Mouse (Mus musculus): ENCODE results near the gene Camkk2.

Gene Camkk2

DNA sequence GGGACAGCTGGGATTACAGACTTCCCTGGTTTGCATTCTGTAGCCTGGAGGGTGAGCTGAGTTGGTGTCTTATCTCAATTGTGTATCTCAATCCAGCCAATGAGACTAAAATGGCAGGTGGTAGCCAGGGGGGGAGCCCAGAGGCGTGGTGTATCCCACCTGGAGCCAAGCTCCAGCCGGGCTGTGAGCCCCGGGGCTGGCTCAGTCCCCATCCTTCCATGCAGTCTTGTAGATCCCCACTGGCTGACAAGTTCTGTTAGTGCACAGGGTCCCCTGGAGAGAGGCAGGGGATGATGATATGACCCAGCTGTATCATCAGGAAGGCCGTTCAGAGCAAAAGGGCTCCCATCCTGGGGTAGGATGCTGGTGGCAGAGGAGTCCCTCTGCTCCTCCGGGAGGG is 52.6 kb downstream of the Camkk2 start:
- Histone ChIP-seq H3K4me1 (replicated peaks; ENCODE audit: low read depth, low read length) (peaks cover 31% of the 10 kb centered on the region), H3K36me3 (ENCODE audit: insufficient read depth, low read length) (no peaks in the 10 kb centered on the region), H3K27me3 (ENCODE audit: insufficient read depth, low read length) (no peaks in the 10 kb centered on the region; the same call in 1 of the 2 replicates), H3K4me3 (replicated peaks; ENCODE audit: low read length) (no peak overlapping the region), H3K9me3 (ENCODE audit: low read length) (no peaks in the 10 kb centered on the region)
- TF ChIP-seq CTCF (conservative IDR thresholded peaks at IDR 0.05; ENCODE audit: low read length) = no peak
- TF ChIP-seq POU5F1 (IDR thresholded peaks at IDR 0.05; ENCODE audit: borderline replicate concordance, low read length) = no peak
- TF ChIP-seq NANOG (IDR thresholded peaks at IDR 0.05; ENCODE audit: borderline replicate concordance, low read length) = no peak

DNA sequence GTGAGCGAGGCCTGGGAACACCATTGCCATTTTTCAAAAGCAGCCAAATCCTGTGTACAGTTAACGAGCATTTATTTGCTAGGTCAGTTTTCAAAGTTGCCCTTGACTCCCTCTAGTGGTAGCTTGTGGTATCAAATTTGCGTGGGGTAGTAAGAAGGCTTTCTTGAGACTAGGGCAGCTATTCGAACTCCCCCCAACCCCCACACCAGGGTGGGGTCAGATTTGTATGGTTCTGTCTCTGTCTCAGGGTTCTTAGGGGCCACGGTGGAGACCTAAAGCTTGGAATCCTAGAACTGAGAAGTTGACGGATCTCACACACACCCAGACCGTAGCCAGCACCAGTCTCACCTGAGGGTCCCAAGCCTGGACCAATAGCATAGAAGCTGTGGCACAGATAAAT is 53.1 kb downstream of the Camkk2 start:
- Histone ChIP-seq H3K9me3 (ENCODE audit: low read length) (no peaks in the 10 kb centered on the region), H3K27me3 (ENCODE audit: insufficient read depth, low read length) (no peaks in the 10 kb centered on the region; the same call in 1 of the 2 replicates), H3K4me1 (replicated peaks; ENCODE audit: low read depth, low read length) (peaks cover 28% of the 10 kb centered on the region), H3K4me3 (replicated peaks; ENCODE audit: low read length) (no peak overlapping the region), H3K36me3 (ENCODE audit: insufficient read depth, low read length) (no peaks in the 10 kb centered on the region)
- TF ChIP-seq CTCF (conservative IDR thresholded peaks at IDR 0.05; ENCODE audit: low read length) = peak; percentile 94
- no peak for TF ChIP-seq POU5F1 (IDR thresholded peaks at IDR 0.05; ENCODE audit: borderline replicate concordance, low read length)

GRCm38 (mm10) chr5:122725453-122725852 is 53.8 kb downstream of the Camkk2 start:
- H3K4me3 ChIP-seq (replicated peaks; ENCODE audit: low read length) = peak overlapping the region; percentile 61; the same call in 1 of the 2 replicates
- H3K4me1 ChIP-seq (replicated peaks; ENCODE audit: low read depth, low read length) = peaks cover 23% of the 10 kb centered on the region
- H3K9me3 ChIP-seq (ENCODE audit: low read length) = no peaks in the 10 kb centered on the region
- H3K36me3 ChIP-seq (ENCODE audit: insufficient read depth, low read length) = no peaks in the 10 kb centered on the region
- no peaks in the 10 kb centered on the region; the same call in 1 of the 2 replicates for H3K27me3 ChIP-seq (ENCODE audit: insufficient read depth, low read length)
- TF ChIP-seq POU5F1 (IDR thresholded peaks at IDR 0.05; ENCODE audit: borderline replicate concordance, low read length) (no peak), NANOG (IDR thresholded peaks at IDR 0.05; ENCODE audit: borderline replicate concordance, low read length) (no peak), CTCF (conservative IDR thresholded peaks at IDR 0.05; ENCODE audit: low read length) (no peak)

DNA sequence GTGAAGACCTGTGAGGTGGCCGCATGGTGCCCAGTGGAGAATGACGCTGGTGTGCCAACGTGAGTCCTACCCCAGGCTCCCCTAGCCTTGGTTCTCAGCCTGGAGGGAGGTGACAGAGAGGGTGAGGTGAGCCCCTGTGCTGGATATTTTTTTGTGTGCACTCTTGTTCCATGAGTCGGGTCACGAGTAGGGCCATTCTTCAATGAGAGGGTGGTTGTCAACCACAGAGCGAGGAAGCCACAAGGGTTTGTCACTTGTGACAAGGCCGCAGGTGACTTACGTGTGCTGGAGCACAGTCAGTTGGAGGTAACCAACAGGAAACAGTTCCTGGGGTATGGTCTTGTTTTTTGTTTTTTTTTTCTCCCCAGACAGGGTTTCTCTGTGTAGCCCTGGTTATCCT is 60.0 kb downstream of the Camkk2 start:
- H3K27me3 ChIP-seq (ENCODE audit: insufficient read depth, low read length) = peaks cover 4% of the 10 kb centered on the region; the same call in 1 of the 2 replicates
- no peak overlapping the region for H3K4me3 ChIP-seq (replicated peaks; ENCODE audit: low read length)
- H3K4me1 ChIP-seq (replicated peaks; ENCODE audit: low read depth, low read length) = no peaks in the 10 kb centered on the region
- TF ChIP-seq POU5F1 (IDR thresholded peaks at IDR 0.05; ENCODE audit: borderline replicate concordance, low read length) = no peak
- peaks cover 4% of the 10 kb centered on the region; the same call in 1 of the 2 replicates for H3K9me3 ChIP-seq (ENCODE audit: low read length)
- no peaks in the 10 kb centered on the region for H3K36me3 ChIP-seq (ENCODE audit: insufficient read depth, low read length)

DNA sequence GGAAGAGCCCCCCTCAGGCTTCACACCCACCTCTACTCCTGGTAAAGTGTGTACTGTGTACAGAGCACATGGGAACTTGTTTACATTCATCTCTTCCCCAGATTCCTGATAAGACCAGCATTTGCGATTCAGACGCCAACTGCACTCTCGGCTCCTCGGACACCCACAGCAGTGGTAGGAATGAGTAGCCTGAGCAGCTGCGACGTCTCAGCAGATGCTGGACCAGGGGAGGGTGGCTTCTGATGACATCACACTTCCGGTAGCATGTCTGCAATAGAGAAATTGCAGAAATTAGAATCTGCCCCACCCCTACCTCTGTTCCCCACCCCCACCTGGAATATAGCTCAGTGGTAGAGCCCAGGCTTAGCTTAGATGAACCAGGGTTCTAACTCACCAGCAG is 60.8 kb downstream of the Camkk2 start:
- H3K27me3 ChIP-seq (ENCODE audit: insufficient read depth, low read length) = peaks cover 4% of the 10 kb centered on the region; the same call in 1 of the 2 replicates
- no peaks in the 10 kb centered on the region for H3K36me3 ChIP-seq (ENCODE audit: insufficient read depth, low read length)
- H3K9me3 ChIP-seq (ENCODE audit: low read length) = peaks cover 5% of the 10 kb centered on the region
- H3K4me3 ChIP-seq (replicated peaks; ENCODE audit: low read length) = no peak overlapping the region
- no peaks in the 10 kb centered on the region for H3K4me1 ChIP-seq (replicated peaks; ENCODE audit: low read depth, low read length)
- no peak for TF ChIP-seq POU5F1 (IDR thresholded peaks at IDR 0.05; ENCODE audit: borderline replicate concordance, low read length)
- no peak for TF ChIP-seq CTCF (conservative IDR thresholded peaks at IDR 0.05; ENCODE audit: low read length)
- no peak for TF ChIP-seq NANOG (IDR thresholded peaks at IDR 0.05; ENCODE audit: borderline replicate concordance, low read length)

- Histone ChIP-seq H3K9me3 (ENCODE audit: low read length) (peaks cover 16% of the 10 kb centered on the region), H3K4me3 (replicated peaks; ENCODE audit: low read length) (no peak overlapping the region), H3K27me3 (ENCODE audit: insufficient read depth, low read length) (peaks cover 4% of the 10 kb centered on the region; the same call in 1 of the 2 replicates), H3K36me3 (ENCODE audit: insufficient read depth, low read length) (no peaks in the 10 kb centered on the region), H3K4me1 (replicated peaks; ENCODE audit: low read depth, low read length) (no peaks in the 10 kb centered on the region)
- TF ChIP-seq CTCF (conservative IDR thresholded peaks at IDR 0.05; ENCODE audit: low read length) (peak; percentile 53), NANOG (IDR thresholded peaks at IDR 0.05; ENCODE audit: borderline replicate concordance, low read length) (no peak), POU5F1 (IDR thresholded peaks at IDR 0.05; ENCODE audit: borderline replicate concordance, low read length) (no peak)
These were observed 62.4 kb downstream of the Camkk2 start for GRCm38 (mm10) chr5:122716793-122717192.

DNA sequence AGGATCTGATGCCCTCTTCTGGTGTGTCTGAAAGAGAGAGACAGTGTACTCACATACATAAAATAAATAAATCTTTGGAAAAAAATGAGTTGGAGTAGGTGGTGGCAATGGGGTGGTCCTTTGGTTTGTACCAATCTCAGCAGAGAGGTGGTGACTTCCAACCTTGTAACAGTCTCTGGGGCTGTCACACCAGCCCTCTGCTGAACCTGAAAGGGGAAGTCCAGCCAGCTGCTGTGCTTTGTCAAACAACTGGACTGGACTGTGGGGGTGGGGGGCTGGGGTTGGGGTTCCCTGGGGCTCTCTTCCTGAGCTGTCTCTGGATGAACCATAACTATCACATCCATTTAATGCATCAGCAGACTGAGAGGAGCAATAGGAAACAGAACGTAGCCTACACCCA is 63.5 kb downstream of the Camkk2 start:
- no peaks in the 10 kb centered on the region for H3K36me3 ChIP-seq (ENCODE audit: insufficient read depth, low read length)
- TF ChIP-seq POU5F1 (IDR thresholded peaks at IDR 0.05; ENCODE audit: borderline replicate concordance, low read length) = no peak
- no peak for TF ChIP-seq NANOG (IDR thresholded peaks at IDR 0.05; ENCODE audit: borderline replicate concordance, low read length)
- TF ChIP-seq CTCF (conservative IDR thresholded peaks at IDR 0.05; ENCODE audit: low read length) = no peak
- peaks cover 16% of the 10 kb centered on the region for H3K9me3 ChIP-seq (ENCODE audit: low read length)
- no peak overlapping the region for H3K4me3 ChIP-seq (replicated peaks; ENCODE audit: low read length)
- H3K4me1 ChIP-seq (replicated peaks; ENCODE audit: low read depth, low read length) = no peaks in the 10 kb centered on the region
- peaks cover 4% of the 10 kb centered on the region; the same call in 1 of the 2 replicates for H3K27me3 ChIP-seq (ENCODE audit: insufficient read depth, low read length)

DNA sequence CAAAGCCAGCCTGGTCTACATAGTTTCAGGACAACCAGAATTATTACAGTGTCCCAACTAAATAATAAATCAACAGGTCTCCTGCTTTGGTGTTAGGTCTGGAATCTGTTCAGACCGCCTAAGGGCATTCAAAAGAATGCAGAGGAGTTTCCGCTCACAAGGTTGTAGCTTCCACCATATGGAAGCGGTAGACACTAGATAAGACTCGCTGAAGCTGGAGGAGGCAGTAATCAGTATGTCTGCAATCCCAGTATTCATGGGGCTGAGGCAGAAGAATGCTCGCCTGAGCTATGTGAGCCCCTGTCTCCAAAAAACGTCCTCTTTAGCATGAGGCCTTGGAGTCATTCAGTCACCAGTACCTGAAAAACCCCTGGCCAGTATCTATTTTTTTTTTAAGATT is 70.4 kb downstream of the Camkk2 start:
- Histone ChIP-seq H3K27me3 (ENCODE audit: insufficient read depth, low read length) (peaks cover 13% of the 10 kb centered on the region), H3K36me3 (ENCODE audit: insufficient read depth, low read length) (no peaks in the 10 kb centered on the region), H3K4me3 (replicated peaks; ENCODE audit: low read length) (no peak overlapping the region), H3K9me3 (ENCODE audit: low read length) (peaks cover 13% of the 10 kb centered on the region), H3K4me1 (replicated peaks; ENCODE audit: low read depth, low read length) (peaks cover 16% of the 10 kb centered on the region)
- TF ChIP-seq CTCF (conservative IDR thresholded peaks at IDR 0.05; ENCODE audit: low read length) = no peak
- no peak for TF ChIP-seq POU5F1 (IDR thresholded peaks at IDR 0.05; ENCODE audit: borderline replicate concordance, low read length)
- no peak for TF ChIP-seq NANOG (IDR thresholded peaks at IDR 0.05; ENCODE audit: borderline replicate concordance, low read length)

Measured in E14TG2a.4 (cell line).